Mouse (Mus musculus) brain, embryonic 14.5 days (tissue): ENCODE measurements around the gene Tmem179. TPM values are rescaled to one million over a fixed set of nuclear protein-coding genes. Genes with fewer than 3 reads are reported as not detected.
A peak's percentile ranks its signal among the peaks of the same experiment; 100 is the strongest.

Source experiments
- DNase-seq: peaks from one replicate; pipeline ENCODE4 v3.0.0-alpha.2; 2011; ENCODE audit warnings: low read depth
- CTCF ChIP-seq: fragments of 200-500 bp; IDR thresholded peaks from 2 replicates; pipeline ENCODE4 v1.5.1; 2012; ENCODE audit warnings: inconsistent platforms, mild to moderate bottlenecking, moderate library complexity, borderline replicate concordance; ENCODE audit not compliant: insufficient read depth, insufficient read length; ENCODE audit errors: extremely low read depth
- POLR2A ChIP-seq: fragments of 200-500 bp; IDR thresholded peaks from 2 replicates; pipeline ENCODE4 v1.6.1; 2012; ENCODE audit warnings: mild to moderate bottlenecking, inconsistent platforms, borderline replicate concordance; ENCODE audit not compliant: poor library complexity, insufficient read depth, insufficient read length, severe bottlenecking; ENCODE audit errors: extremely low read depth
- polyA plus RNA-seq: library from polyadenylated mRNA; depleted of rRNA; stranded (reverse); fragments of >200 nt; gene quantifications from 2 replicates; pipeline ENCODE4 v1.2.3, GENCODE M21; 2012; rRNA removed

The Tmem179 gene
- 56.0 and 57.2 TPM in 2 replicates for polyA plus RNA-seq

- DNase-seq = peak; percentile 82
- no peak for TF ChIP-seq CTCF
- no peak for TF ChIP-seq POLR2A
Observed at GRCm38 (mm10) chr12:112516697-112517337, at the start of gene Tmem179. Gene Tmem179 (minus strand): TSS chr12:112516747.

GRCm38 (mm10) chr12:112563011-112563410 is 46.5 kb upstream of the Tmem179 start:
- TF ChIP-seq POLR2A (no peak), CTCF (no peak)

GRCm38 (mm10) chr12:112562462-112562861 is 45.9 kb upstream of the Tmem179 start:
- no peak for DNase-seq
- no peak for TF ChIP-seq POLR2A
- no peak for TF ChIP-seq CTCF

More at GRCm38 (mm10) chr12:112563011-112563410, 46.5 kb upstream of the Tmem179 start:
- DNase-seq = no peak

- TF ChIP-seq POLR2A (no peak), CTCF (no peak)
- no peak for DNase-seq
Observed at GRCm38 (mm10) chr12:112561163-112561562, 44.6 kb upstream of the Tmem179 start.

GRCm38 (mm10) chr12:112560176-112560797 is 43.7 kb upstream of the Tmem179 start:
- peak; percentile 32 for DNase-seq

GRCm38 (mm10) chr12:112559671-112560070 is 43.1 kb upstream of the Tmem179 start:
- no peak for DNase-seq
- no peak for TF ChIP-seq CTCF
- TF ChIP-seq POLR2A = no peak

More at GRCm38 (mm10) chr12:112560176-112560797, 43.7 kb upstream of the Tmem179 start:
- no peak for TF ChIP-seq POLR2A
- TF ChIP-seq CTCF = peak; percentile 48; the same call in 1 of the 2 replicates

- no peak for TF ChIP-seq CTCF
- no peak for TF ChIP-seq POLR2A
- DNase-seq = no peak
Observed at GRCm38 (mm10) chr12:112559231-112559630, 42.7 kb upstream of the Tmem179 start.

GRCm38 (mm10) chr12:112557219-112557618 is 40.7 kb upstream of the Tmem179 start:
- TF ChIP-seq POLR2A = no peak
- TF ChIP-seq CTCF = no peak
- DNase-seq = no peak

GRCm38 (mm10) chr12:112556531-112557060 is 40.0 kb upstream of the Tmem179 start:
- no peak for TF ChIP-seq CTCF
- no peak for TF ChIP-seq POLR2A
- no peak for DNase-seq

GRCm38 (mm10) chr12:112554900-112555299 is 38.4 kb upstream of the Tmem179 start:
- TF ChIP-seq CTCF (no peak), POLR2A (no peak)
- DNase-seq = peak; percentile 34

GRCm38 (mm10) chr12:112552520-112552919 is 36.0 kb upstream of the Tmem179 start:
- TF ChIP-seq POLR2A (no peak), CTCF (no peak)
- DNase-seq = no peak

- DNase-seq = peak; percentile 94
- TF ChIP-seq POLR2A = no peak
- TF ChIP-seq CTCF = peak; percentile 100
Observed at GRCm38 (mm10) chr12:112551861-112552375, 35.4 kb upstream of the Tmem179 start.

- TF ChIP-seq CTCF = no peak
- TF ChIP-seq POLR2A = no peak
- DNase-seq = no peak
Observed at GRCm38 (mm10) chr12:112549287-112549686, 32.7 kb upstream of the Tmem179 start.
